Mouse (Mus musculus) CH12.LX (cell line): Measurements from ENCODE around the gene Ctbp2. TPM values are rescaled to one million over a fixed set of nuclear protein-coding genes. Genes with fewer than 3 reads are reported as not detected.

Source experiments
- DNase-seq: peaks from one replicate; pipeline ENCODE4 v3.0.0-alpha.2; 2013; ENCODE audit errors: extremely low read depth
- H3K27ac ChIP-seq: 2 replicates; pipeline ENCODE4 v1.5.1; 2012; ENCODE audit warnings: low read depth, mild to moderate bottlenecking, control low read depth, moderate library complexity; ENCODE audit not compliant: insufficient read depth
- H3K27me3 ChIP-seq: replicated peaks from 2 replicates; pipeline ENCODE3; 2012; ENCODE audit warnings: inconsistent platforms
- H3K36me3 ChIP-seq, 2 experiments: replicated peaks in 1 of 2; 2 replicates each; pipeline versions ENCODE3 to v1.6.1; 2012; ENCODE audit warnings: inconsistent platforms in 1 of 2, low read length in 1 of 2, mild to moderate bottlenecking in 1 of 2, mixed read lengths in 1 of 2, moderate library complexity in 1 of 2; ENCODE audit not compliant: control insufficient read depth in 1 of 2, insufficient read depth in 1 of 2
- H3K4me1 ChIP-seq, 2 experiments: 2 replicates each; pipeline ENCODE4 v1.6.1; 2012; ENCODE audit warnings: inconsistent platforms in 1 of 2, moderate library complexity in 1 of 2; ENCODE audit not compliant: insufficient read depth in 2 of 2, control insufficient read depth in 1 of 2
- H3K4me2 ChIP-seq: 2 replicates; pipeline ENCODE4 v1.6.1; 2012; ENCODE audit warnings: low read depth, mild to moderate bottlenecking, control low read depth; ENCODE audit not compliant: poor library complexity, insufficient read depth, severe bottlenecking
- H3K4me3 ChIP-seq, 3 experiments: fragments of 150-350 bp in 1 of 3; sonication (generic) in 1 of 3; replicated peaks in 1 of 3; 2 replicates each; pipeline versions ENCODE3 to v1.5.1; 2011 to 2012; ENCODE audit warnings: low read depth in 2 of 3, low read length in 2 of 3, mild to moderate bottlenecking in 2 of 3, moderate library complexity in 2 of 3, control low read depth in 1 of 3, improper control_type of control experiment in 1 of 3, inconsistent platforms in 1 of 3, mixed read lengths in 1 of 3; ENCODE audit not compliant: poor library complexity in 1 of 3
- H3K79me2 ChIP-seq: replicated peaks from 2 replicates; pipeline ENCODE4 v1.6.1; 2012; ENCODE audit warnings: mild to moderate bottlenecking, moderate library complexity; ENCODE audit not compliant: control insufficient read depth, poor library complexity, insufficient read depth, severe bottlenecking; ENCODE audit errors: extremely low read depth
- H3K9ac ChIP-seq: 2 replicates; pipeline ENCODE4 v1.6.1; 2012; ENCODE audit warnings: low read depth, mild to moderate bottlenecking, control low read depth, moderate library complexity; ENCODE audit not compliant: insufficient read depth
- H3K9me3 ChIP-seq: replicated peaks from 2 replicates; pipeline ENCODE3; 2012; ENCODE audit warnings: low read length, inconsistent platforms, mixed read lengths
- BHLHE40 ChIP-seq: IDR thresholded peaks from 2 replicates; pipeline ENCODE4 v1.6.1; 2011; ENCODE audit warnings: mild to moderate bottlenecking, low read depth, low read length, improper control_type of control experiment
- CHD1 ChIP-seq: IDR thresholded peaks from 2 replicates; pipeline ENCODE4 v1.6.1; 2012; ENCODE audit warnings: low read depth, low read length, improper control_type of control experiment, inconsistent platforms
- CHD2 ChIP-seq: IDR thresholded peaks from 2 replicates; pipeline ENCODE4 v1.6.1; 2011; ENCODE audit warnings: low read length, improper control_type of control experiment
- E2F4 ChIP-seq: IDR thresholded peaks from 2 replicates; pipeline ENCODE4 v1.6.1; 2011; ENCODE audit warnings: low read depth, low read length, improper control_type of control experiment; ENCODE audit not compliant: insufficient replicate concordance
- ELF1 ChIP-seq: IDR thresholded peaks from 2 replicates; pipeline ENCODE4 v1.6.1; 2014; ENCODE audit warnings: low read depth, mild to moderate bottlenecking, inconsistent platforms, low read length, improper control_type of control experiment
- EP300 ChIP-seq: IDR thresholded peaks from 2 replicates; pipeline ENCODE4 v1.6.1; 2011; ENCODE audit warnings: low read length, improper control_type of control experiment
- ETS1 ChIP-seq: conservative IDR thresholded peaks from 2 replicates; pipeline ENCODE4 v1.6.1; 2012; ENCODE audit warnings: low read depth, mild to moderate bottlenecking, inconsistent platforms, low read length, improper control_type of control experiment, moderate library complexity
- GABPA ChIP-seq: IDR thresholded peaks from 2 replicates; pipeline ENCODE4 v1.6.1; 2012; ENCODE audit warnings: low read depth, low read length, improper control_type of control experiment, inconsistent platforms; ENCODE audit not compliant: insufficient replicate concordance
- HCFC1 ChIP-seq: IDR thresholded peaks from 2 replicates; pipeline ENCODE4 v1.6.1; 2012; ENCODE audit warnings: low read depth, mild to moderate bottlenecking, inconsistent platforms, low read length, improper control_type of control experiment
- JUND ChIP-seq: conservative IDR thresholded peaks from 2 replicates; pipeline ENCODE4 v1.6.1; 2011; ENCODE audit warnings: low read depth, low read length, improper control_type of control experiment
- KAT2A ChIP-seq: IDR thresholded peaks from 2 replicates; pipeline ENCODE4 v1.6.1; 2012; ENCODE audit warnings: low read length, improper control_type of control experiment, inconsistent platforms; ENCODE audit not compliant: insufficient replicate concordance
- MAFK ChIP-seq: IDR thresholded peaks from 2 replicates; pipeline ENCODE4 v1.6.1; 2011; ENCODE audit warnings: low read length, improper control_type of control experiment; ENCODE audit not compliant: insufficient replicate concordance
- MAX ChIP-seq: IDR thresholded peaks from 2 replicates; pipeline ENCODE4 v1.6.1; 2011; ENCODE audit warnings: low read length, improper control_type of control experiment
- MAZ ChIP-seq: IDR thresholded peaks from 2 replicates; pipeline ENCODE4 v1.6.1; 2012; ENCODE audit warnings: low read depth, mild to moderate bottlenecking, inconsistent platforms, low read length, improper control_type of control experiment, moderate library complexity
- MEF2A ChIP-seq: IDR thresholded peaks from 2 replicates; pipeline ENCODE4 v1.6.1; 2014; ENCODE audit warnings: low read depth, mild to moderate bottlenecking, inconsistent platforms, low read length, improper control_type of control experiment, borderline replicate concordance
- MYC ChIP-seq: IDR thresholded peaks from 2 replicates; pipeline ENCODE4 v1.6.1; 2011; ENCODE audit warnings: low read depth, mild to moderate bottlenecking, improper control_type of control experiment, low read length
- NELFE ChIP-seq: IDR thresholded peaks from 2 replicates; pipeline ENCODE4 v1.6.1; 2011; ENCODE audit warnings: low read depth, low read length, improper control_type of control experiment
- POLR2A ChIP-seq: IDR thresholded peaks from 2 replicates; pipeline ENCODE4 v1.6.1; 2011; ENCODE audit warnings: low read depth, mild to moderate bottlenecking, improper control_type of control experiment, low read length
- RCOR1 ChIP-seq: conservative IDR thresholded peaks from 2 replicates; pipeline ENCODE4 v1.6.1; 2012; ENCODE audit warnings: low read depth, mild to moderate bottlenecking, inconsistent platforms, low read length, improper control_type of control experiment
- SIN3A ChIP-seq: IDR thresholded peaks from 2 replicates; pipeline ENCODE4 v1.6.1; 2012; ENCODE audit warnings: low read length, improper control_type of control experiment, inconsistent platforms
- SMC3 ChIP-seq: IDR thresholded peaks from 2 replicates; pipeline ENCODE4 v1.6.1; 2011; ENCODE audit warnings: low read depth, low read length, improper control_type of control experiment
- UBTF ChIP-seq: IDR thresholded peaks from 2 replicates; pipeline ENCODE4 v1.6.1; 2012; ENCODE audit warnings: low read depth, mild to moderate bottlenecking, inconsistent platforms, low read length, improper control_type of control experiment, moderate library complexity
- USF1 ChIP-seq: IDR thresholded peaks from 2 replicates; pipeline ENCODE4 v1.6.1; 2014; ENCODE audit warnings: low read depth, mild to moderate bottlenecking, inconsistent platforms, low read length, improper control_type of control experiment
- USF2 ChIP-seq: conservative IDR thresholded peaks from 2 replicates; pipeline ENCODE4 v1.6.1; 2011; ENCODE audit warnings: low read depth, low read length, improper control_type of control experiment
- ZC3H11A ChIP-seq: IDR thresholded peaks from 2 replicates; pipeline ENCODE4 v1.6.1; 2012; ENCODE audit warnings: low read depth, mild to moderate bottlenecking, inconsistent platforms, low read length, improper control_type of control experiment
- ZKSCAN1 ChIP-seq: IDR thresholded peaks from 2 replicates; pipeline ENCODE4 v1.6.1; 2012; ENCODE audit warnings: low read depth, inconsistent platforms, low read length, improper control_type of control experiment, borderline replicate concordance
- ZNF384 ChIP-seq: IDR thresholded peaks from 2 replicates; pipeline ENCODE4 v1.6.1; 2012; ENCODE audit warnings: low read depth, low read length, improper control_type of control experiment, inconsistent platforms
- dilution Hi-C: fragments of 300-500 bp; cut with MboI; formaldehyde crosslinking; loops from 2 replicates; pipeline ENCODE4 v1.14.3; 2020; ENCODE audit warnings: low sequenced_read_pairs; ENCODE audit not compliant: extremely low pct_unique_long_range_greater_than_20kb, extremely low pct_ligation_motif_present
- in situ Hi-C: fragments of 300-500 bp; cut with MboI; formaldehyde crosslinking; loops from 3 replicates; pipeline ENCODE4 v1.14.3; 2019; ENCODE audit warnings: low sequenced_read_pairs, low pct_ligation_motif_present, low pct_unique_long_range_greater_than_20kb, mixed read lengths
- polyA plus RNA-seq: library from polyadenylated mRNA; unstranded; fragments of >175 nt; gene quantifications from 2 replicates; pipeline ENCODE4 v1.2.1, GENCODE M21; 2012; ENCODE audit warnings: low read depth; ENCODE audit not compliant: insufficient read length
- total RNA-seq, 2 experiments: library from RNA; depleted of rRNA; stranded (reverse); fragments of 300-350 nt in 1 of 2; fragments of >200 nt in 1 of 2; gene quantifications; 2 replicates each; pipeline ENCODE4 v1.2.3; 2012 to 2014

The Ctbp2 gene
- total and polyA plus RNA-seq, 3 experiments: 0.59 to 1.1 (median 0.68) TPM

DNA sequence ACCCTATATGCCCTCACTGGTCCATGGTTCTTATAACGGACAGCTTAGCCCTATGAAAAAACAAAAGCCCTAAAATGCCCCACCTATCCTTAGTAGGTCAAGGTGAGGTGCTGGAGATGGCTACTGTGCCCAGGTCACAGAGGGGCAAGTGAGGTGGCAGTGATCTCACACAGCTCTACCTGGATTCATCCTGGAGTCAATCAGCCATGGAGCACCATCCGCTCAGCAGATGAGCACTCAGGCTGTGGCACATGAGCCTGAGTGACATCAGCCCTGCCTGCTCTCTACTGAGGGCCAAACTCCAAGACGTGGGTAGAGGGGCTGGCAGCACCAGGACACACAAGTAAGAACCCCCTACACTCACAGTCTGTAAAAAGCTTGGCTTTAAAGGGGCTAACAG lies 122.8 kb downstream of the Ctbp2 start:
- H3K36me3 ChIP-seq: peaks cover 8 to 50% of the 10 kb centered on the region in 2 experiments
- H3K4me3 ChIP-seq: no peak overlapping the region
- TF ChIP-seq MEF2A (no peak), SIN3A (no peak), POLR2A (no peak), UBTF (no peak), ZNF384 (no peak), USF2 (no peak), RCOR1 (no peak), BHLHE40 (no peak), CHD1 (no peak), ETS1 (no peak), MAFK (no peak), MAX (no peak)
- dilution Hi-C loops (no loop called here), in situ Hi-C loops (loop anchor here (5.0 kb wide), 1 partner anchor 349 kb away; no protein-coding TSS in a partner anchor)
- no peak overlapping the region for H3K4me2 ChIP-seq
- no peaks in the 10 kb centered on the region for H3K27me3 ChIP-seq
- no peak overlapping the region for H3K9ac ChIP-seq
- DNase-seq: no peak
- H3K9me3 ChIP-seq: no peaks in the 10 kb centered on the region
- H3K79me2 ChIP-seq: no peaks in the 10 kb centered on the region
- H3K4me1 ChIP-seq: peaks cover 16 to 36% of the 10 kb centered on the region in 2 experiments
- H3K27ac ChIP-seq: no peak overlapping the region

- no peaks in the 10 kb centered on the region for H3K9me3 ChIP-seq
- H3K36me3 ChIP-seq: peaks cover 8 to 73% of the 10 kb centered on the region in 2 experiments
- no peak for TF ChIP-seq ELF1
- TF ChIP-seq ETS1: no peak
- TF ChIP-seq EP300: no peak
- no peak for TF ChIP-seq SMC3
- TF ChIP-seq CHD1: no peak
- no peak for TF ChIP-seq ZKSCAN1
- no peak for TF ChIP-seq POLR2A
- TF ChIP-seq KAT2A: no peak
- TF ChIP-seq NELFE: no peak
- TF ChIP-seq USF2: no peak
- TF ChIP-seq CHD2: no peak
- TF ChIP-seq MAZ: no peak
- no peak for TF ChIP-seq MYC
- no peak for TF ChIP-seq E2F4
- TF ChIP-seq USF1: no peak
- TF ChIP-seq ZC3H11A: no peak
- TF ChIP-seq GABPA: no peak
- TF ChIP-seq JUND: no peak
- TF ChIP-seq ZNF384: no peak
- TF ChIP-seq HCFC1: no peak
- no peak overlapping the region for H3K4me2 ChIP-seq
- H3K4me1 ChIP-seq: peaks cover 0 to 17% of the 10 kb centered on the region in 2 experiments; a peak in 2 of 4 replicates
- H3K79me2 ChIP-seq: no peaks in the 10 kb centered on the region
- dilution Hi-C loops (no loop called here), in situ Hi-C loops (loop anchor here (10.0 kb wide), 1 partner anchor 64 kb away; the partner anchor contains the start of gene Zranb1)
- no peak overlapping the region for H3K27ac ChIP-seq
- DNase-seq: no peak
- H3K4me3 ChIP-seq: no peak overlapping the region
- H3K9ac ChIP-seq: no peak overlapping the region
- no peaks in the 10 kb centered on the region for H3K27me3 ChIP-seq
Measured at GRCm38 (mm10) chr7:132999061-132999460, 125.1 kb downstream of the Ctbp2 start.
